Mouse (Mus musculus): ENCODE data around the gene Flad1.

DNA sequence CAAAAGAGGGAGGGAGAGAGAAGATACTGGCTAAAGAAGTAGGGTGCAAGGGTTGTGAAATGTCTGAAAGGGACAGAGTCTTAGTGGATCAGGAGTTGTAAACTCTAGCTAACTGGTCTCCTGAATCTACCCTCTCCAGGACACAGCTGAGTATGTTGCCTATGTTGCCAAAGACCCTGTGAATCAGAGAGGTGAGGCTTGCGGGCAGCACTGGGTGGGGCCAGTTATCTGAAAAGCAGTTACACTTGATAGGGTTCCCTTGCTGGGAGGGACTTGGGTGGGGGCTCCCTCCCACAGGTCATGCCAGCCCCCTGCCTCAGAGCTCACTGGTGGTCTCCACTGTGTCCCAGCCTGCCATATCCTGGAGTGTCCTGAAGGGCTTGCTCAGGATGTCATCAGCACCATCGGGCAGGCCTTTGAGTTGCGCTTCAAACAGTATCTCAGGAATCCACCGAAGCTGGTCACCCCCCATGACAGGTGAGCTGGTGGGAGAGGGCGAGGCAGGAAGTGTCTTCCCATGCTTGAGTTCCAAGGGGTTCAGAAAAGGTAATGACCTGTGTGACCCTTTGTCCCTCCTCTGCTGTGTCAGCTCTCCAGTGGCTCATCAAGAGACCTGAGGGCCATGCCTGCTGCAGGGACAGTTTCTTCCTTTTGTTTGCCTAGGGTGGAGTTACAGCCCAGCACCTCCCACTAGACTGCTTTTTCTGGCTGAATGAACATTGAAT is 12.9 kb upstream of the Flad1 start:
- TF ChIP-seq MAFK (IDR thresholded peaks at IDR 0.05; ENCODE audit: insufficient read depth, low read depth, low read length): no peak
- no peak for TF ChIP-seq CHD2 (IDR thresholded peaks at IDR 0.05; ENCODE audit: low read depth, low read length)
- TF ChIP-seq ZNF384 (IDR thresholded peaks at IDR 0.05; ENCODE audit: low read depth, low read length): no peak
- no peak for TF ChIP-seq ZC3H11A (IDR thresholded peaks at IDR 0.05; ENCODE audit: borderline replicate concordance, low read depth, low read length)

All from ES-E14 (cell line).